18 mouse cellular contexts compared by ENCODE assay signal in genomic region chr7:115270803-115271202, GRCm38 (mm10).
A peak's percentile ranks its signal among the peaks of the same experiment; 100 is the strongest.
DNase-seq lines count a peak whose midpoint lies in the region; ATAC-seq and TF ChIP-seq lines count a peak whose summit lies in the region.
"Had no signal": no experiment of that assay in that cellular context is flagged by ENCODE, and none has a peak within 500 bp of the region (broad histone marks: within the 10 kb centered on the region; RNA-seq: fewer than 3 reads in every experiment).

No protein-coding gene starts in this region.

- peak; percentile 18; the same call in 1 of the 2 replicates for TF ChIP-seq CTCF in intestine, postnatal 0 days (IDR thresholded peaks at IDR 0.05; ENCODE audit: low read depth)
- 0 out of 2 replicates have a peak, but pooled peaks have one; percentile 12 for TF ChIP-seq CTCF in kidney, postnatal 0 days (IDR thresholded peaks at IDR 0.05; ENCODE audit: low read depth)
- peak; percentile 28; the same call in 1 of the 2 replicates for TF ChIP-seq CTCF in stomach, postnatal 0 days (IDR thresholded peaks at IDR 0.05; ENCODE audit: low read depth)

- H3K9ac ChIP-seq in intestine, postnatal 0 days (ENCODE audit: low read depth, low read length), result no peak overlapping the region
- H3K9ac ChIP-seq in intestine, embryonic 15.5 days, result no peak overlapping the region
- no peak overlapping the region for H3K9ac ChIP-seq in kidney, postnatal 0 days (ENCODE audit: low read depth, low read length)
- H3K9ac ChIP-seq in stomach, postnatal 0 days (ENCODE audit: low read length), result no peak overlapping the region
- H3K9ac ChIP-seq: embryonic facial prominence, embryonic 12.5 days; forebrain, embryonic 13.5 days; forebrain, embryonic 15.5 days had no signal

- no peaks in the 10 kb centered on the region for H3K36me3 ChIP-seq in intestine, postnatal 0 days (ENCODE audit: control insufficient read depth, insufficient read depth)
- H3K36me3 ChIP-seq in intestine, embryonic 15.5 days, result no peaks in the 10 kb centered on the region
- no peaks in the 10 kb centered on the region for H3K36me3 ChIP-seq in kidney, postnatal 0 days (ENCODE audit: insufficient read depth, low read length)
- H3K36me3 ChIP-seq in stomach, postnatal 0 days (ENCODE audit: control insufficient read depth, insufficient read depth, low read length), result no peaks in the 10 kb centered on the region
- H3K36me3 ChIP-seq: embryonic facial prominence, embryonic 10.5 days; embryonic facial prominence, embryonic 12.5 days; forebrain, embryonic 15.5 days had no signal

- no peaks in the 10 kb centered on the region; the same call in 1 of the 2 replicates for H3K4me1 ChIP-seq in intestine, postnatal 0 days (replicated peaks; ENCODE audit: control insufficient read depth, insufficient read depth, low read length)
- H3K4me1 ChIP-seq in intestine, embryonic 15.5 days (replicated peaks), result no peaks in the 10 kb centered on the region
- no peaks in the 10 kb centered on the region for H3K4me1 ChIP-seq in kidney, postnatal 0 days (replicated peaks; ENCODE audit: insufficient read depth, low read length)
- no peaks in the 10 kb centered on the region for H3K4me1 ChIP-seq in stomach, postnatal 0 days (replicated peaks; ENCODE audit: control insufficient read depth, insufficient read depth)
- H3K4me1 ChIP-seq: forebrain, embryonic 15.5 days had no signal

- H3K4me3 ChIP-seq in intestine, postnatal 0 days (ENCODE audit: low read depth, low read length), result no peak overlapping the region
- H3K4me3 ChIP-seq in intestine, embryonic 15.5 days (replicated peaks), result no peak overlapping the region
- H3K4me3 ChIP-seq in kidney, postnatal 0 days (replicated peaks; ENCODE audit: low read depth, low read length), result no peak overlapping the region
- no peak overlapping the region for H3K4me3 ChIP-seq in stomach, postnatal 0 days (ENCODE audit: low read depth, low read length)
- H3K4me3 ChIP-seq: embryonic facial prominence, embryonic 10.5 days; embryonic facial prominence, embryonic 12.5 days; forebrain, embryonic 13.5 days; forebrain, embryonic 15.5 days had no signal

- DNase-seq in kidney, postnatal 0 days (ENCODE audit: low spot score), result peak; percentile 56
- DNase-seq in kidney, adult 11 months, result no peak
- no peak for DNase-seq in stomach, postnatal 0 days (ENCODE audit: low spot score)
- DNase-seq: adrenal gland, adult 2 months; adrenal gland, postnatal 10 days; adrenal gland, postnatal 25 days; cerebellum, adult 11-12 months; cerebellum, adult 2 months; cerebellum, adult 9-10 months; cerebellum, postnatal 10 days; cerebellum, postnatal 25 days had no signal

- WGBS in intestine, postnatal 0 days, result 36% methylated on average over 2 of the region's 2 CpGs
- 27% methylated on average over 2 of the region's 2 CpGs for WGBS in intestine, embryonic 15.5 days
- WGBS in kidney, postnatal 0 days, result 8% methylated on average over 2 of the region's 2 CpGs
- 32% methylated on average over 2 of the region's 2 CpGs for WGBS in stomach, postnatal 0 days

- H3K9me3 ChIP-seq in intestine, postnatal 0 days (ENCODE audit: control insufficient read depth), result no peaks in the 10 kb centered on the region
- no peaks in the 10 kb centered on the region for H3K9me3 ChIP-seq in intestine, embryonic 15.5 days
- H3K9me3 ChIP-seq in kidney, postnatal 0 days (replicated peaks; ENCODE audit: low read length), result no peaks in the 10 kb centered on the region
- no peaks in the 10 kb centered on the region for H3K9me3 ChIP-seq in stomach, postnatal 0 days (ENCODE audit: control insufficient read depth, low read length)
- H3K9me3 ChIP-seq: embryonic facial prominence, embryonic 10.5 days; embryonic facial prominence, embryonic 12.5 days; forebrain, embryonic 13.5 days; forebrain, embryonic 15.5 days had no signal

- no peaks in the 10 kb centered on the region for H3K27me3 ChIP-seq in intestine, postnatal 0 days (replicated peaks; ENCODE audit: control insufficient read depth, insufficient read depth, low read length)
- H3K27me3 ChIP-seq in intestine, embryonic 15.5 days (replicated peaks), result no peaks in the 10 kb centered on the region
- no peaks in the 10 kb centered on the region for H3K27me3 ChIP-seq in kidney, postnatal 0 days (ENCODE audit: insufficient read depth, low read length)
- H3K27me3 ChIP-seq in stomach, postnatal 0 days (ENCODE audit: control insufficient read depth, insufficient read depth, low read length), result no peaks in the 10 kb centered on the region
- H3K27me3 ChIP-seq: embryonic facial prominence, embryonic 12.5 days; forebrain, embryonic 13.5 days had no signal

- H3K4me2 ChIP-seq in intestine, postnatal 0 days (replicated peaks; ENCODE audit: low read depth), result no peak overlapping the region
- H3K4me2 ChIP-seq in intestine, embryonic 15.5 days (replicated peaks), result no peak overlapping the region
- H3K4me2 ChIP-seq in kidney, postnatal 0 days (ENCODE audit: low read length), result no peak overlapping the region
- no peak overlapping the region for H3K4me2 ChIP-seq in stomach, postnatal 0 days (replicated peaks; ENCODE audit: low read depth)
- H3K4me2 ChIP-seq: embryonic facial prominence, embryonic 12.5 days; forebrain, embryonic 13.5 days; forebrain, embryonic 15.5 days had no signal

- TF ChIP-seq EP300 in stomach, postnatal 0 days (optimal IDR thresholded peaks at IDR 0.05), result no peak

- ATAC-seq in intestine, postnatal 0 days, result no peak
- no peak for ATAC-seq in intestine, embryonic 15.5 days
- ATAC-seq in kidney, postnatal 0 days (replicated peaks; ENCODE audit: low FRiP score, low read depth), result no peak
- no peak for ATAC-seq in stomach, postnatal 0 days (ENCODE audit: low FRiP score, low TSS enrichment)
- no peak for ATAC-seq in frontal cortex, adult (ENCODE audit: low TSS enrichment)
- ATAC-seq: forebrain, embryonic 13.5 days; forebrain, embryonic 15.5 days had no signal

- H3K27ac ChIP-seq in intestine, postnatal 0 days (ENCODE audit: low read depth, low read length), result no peak overlapping the region
- no peak overlapping the region for H3K27ac ChIP-seq in intestine, embryonic 15.5 days
- no peak overlapping the region for H3K27ac ChIP-seq in kidney, postnatal 0 days
- no peak overlapping the region for H3K27ac ChIP-seq in stomach, postnatal 0 days (replicated peaks)
- H3K27ac ChIP-seq: embryonic facial prominence, embryonic 10.5 days; embryonic facial prominence, embryonic 12.5 days; forebrain, embryonic 13.5 days; forebrain, embryonic 15.5 days had no signal
